Mouse (Mus musculus) hematopoietic stem cell, adult 5-6 weeks (primary cell): ENCODE results near the gene Inpp5a. TPM values are rescaled to one million over a fixed set of nuclear protein-coding genes. Genes with fewer than 3 reads are reported as not detected.

Experiments
- ATAC-seq, 2 experiments: fragments of 125-278 bp in 1 of 2; replicated peaks in 1 of 2; 2 replicates each; pipeline ENCODE4 v1.8.0; 2016 to 2017; ENCODE audit warnings: inconsistent platforms in 2 of 2, mild to moderate bottlenecking in 2 of 2, moderate number of reproducible peaks in 2 of 2, low read depth in 1 of 2, moderate TSS enrichment in 1 of 2; ENCODE audit not compliant: low FRiP score in 2 of 2, poor library complexity in 2 of 2, severe bottlenecking in 2 of 2, insufficient read depth in 1 of 2, low TSS enrichment in 1 of 2
- total RNA-seq: library from RNA; stranded (forward); fragments of 172-1452, 232-1000 nt; gene quantifications from 2 replicates; pipeline ENCODE4 v1.2.3, GENCODE M21; 2017

Inpp5a gene
- total RNA-seq, 1 experiment from 2014 or later, result 5.6 TPM

GRCm38 (mm10) chr7:139565998-139566397 is 177.1 kb downstream of the Inpp5a start:
- peak in 1 of 2 experiments; percentile 27; a peak in 2 of 4 replicates for ATAC-seq

- peak; percentile 87 to 88 for ATAC-seq
Observed at GRCm38 (mm10) chr7:139566533-139566932, 177.6 kb downstream of the Inpp5a start.

- ATAC-seq, result no peak
Observed at GRCm38 (mm10) chr7:139570788-139571187, 181.9 kb downstream of the Inpp5a start.

GRCm38 (mm10) chr7:139572665-139573064 is 183.8 kb downstream of the Inpp5a start:
- ATAC-seq, result no peak; a peak in 1 of 4 replicates

GRCm38 (mm10) chr7:139576064-139576686 is 187.3 kb downstream of the Inpp5a start:
- ATAC-seq, result no peak

- no peak for ATAC-seq
Observed at GRCm38 (mm10) chr7:139579261-139579905, 190.5 kb downstream of the Inpp5a start.

- no peak for ATAC-seq
Observed at GRCm38 (mm10) chr7:139580851-139581775, 192.2 kb downstream of the Inpp5a start.

GRCm38 (mm10) chr7:139581801-139582571 is 193.1 kb downstream of the Inpp5a start:
- no peak for ATAC-seq

GRCm38 (mm10) chr7:139582595-139582994 is 193.7 kb downstream of the Inpp5a start, which contains the start of gene Nkx6-2:
Gene Nkx6-2, minus strand, starts transcription at chr7:139582797.
- no peak for ATAC-seq

- ATAC-seq, result no peak
Observed at GRCm38 (mm10) chr7:139583094-139583737, 194.3 kb downstream of the Inpp5a start.

GRCm38 (mm10) chr7:139584221-139585175 is 195.6 kb downstream of the Inpp5a start:
- ATAC-seq, result peak in 1 of 2 experiments; percentile 24; a peak in 2 of 4 replicates

GRCm38 (mm10) chr7:139585183-139585821 is 196.4 kb downstream of the Inpp5a start:
- ATAC-seq, result no peak

- no peak for ATAC-seq
Observed at GRCm38 (mm10) chr7:139587919-139588318, 199.0 kb downstream of the Inpp5a start.

GRCm38 (mm10) chr7:139590302-139590701 is 201.4 kb downstream of the Inpp5a start:
- ATAC-seq, result peak; percentile 56 to 74; a peak in 3 of 4 replicates

GRCm38 (mm10) chr7:139591311-139591710 is 202.4 kb downstream of the Inpp5a start:
- no peak for ATAC-seq
